In the genomic region with DNA sequence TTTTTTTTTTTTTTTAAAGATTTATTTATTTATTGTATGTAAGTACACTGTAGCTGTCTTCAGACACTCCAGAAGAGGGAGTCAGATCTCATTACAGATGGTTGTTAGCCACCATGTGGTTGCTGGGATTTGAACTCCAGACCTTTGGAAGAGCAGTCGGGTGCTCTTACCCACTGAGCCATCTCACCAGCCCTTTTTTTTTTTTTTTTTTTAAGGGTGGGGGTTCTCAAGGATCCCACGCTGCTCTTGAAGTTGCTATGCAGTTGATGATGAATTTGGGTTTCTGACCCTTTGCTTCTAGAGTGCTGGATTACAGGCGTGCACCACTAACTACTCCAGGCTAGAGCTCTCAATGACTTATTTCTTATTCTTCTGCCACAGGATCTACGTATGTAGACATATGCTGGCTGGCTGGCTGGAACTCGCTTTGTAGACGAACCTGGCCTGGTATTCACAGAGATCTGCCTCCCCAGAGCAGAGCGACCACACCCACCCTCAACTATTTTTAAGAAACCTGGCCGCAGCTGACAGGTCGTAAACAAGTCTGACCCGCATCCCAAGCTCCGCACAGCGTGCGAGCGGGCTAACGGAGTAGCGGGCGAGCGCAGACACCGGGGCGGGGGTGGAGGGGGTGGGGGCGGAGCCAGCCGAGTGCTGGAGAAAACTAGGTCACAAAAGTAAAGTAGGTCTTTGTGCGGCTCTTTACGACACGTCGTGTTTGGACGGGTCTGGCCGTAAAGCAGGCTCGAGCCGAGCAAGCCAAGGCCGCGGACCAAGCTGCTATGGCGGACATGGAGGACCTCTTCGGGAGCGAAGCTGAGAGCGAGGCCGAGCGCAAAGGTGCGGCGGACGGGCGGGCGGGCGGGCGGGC, we compare ENCODE assay signal across 8 mouse cellular contexts. TPM values are rescaled to one million over a fixed set of nuclear protein-coding genes. Genes with fewer than 3 reads are reported as not detected.
DNase-seq lines count a peak whose midpoint lies in the region; ATAC-seq lines count a peak whose summit lies in the region.

TSS of gene Leo1 (plus strand) at position 729 of the 871 bp plus-strand sequence.

- H3K27me3 ChIP-seq in forebrain, embryonic 10.5 days (ENCODE audit: poor library complexity, severe bottlenecking) = no peaks in the 10 kb centered on the region
- no peaks in the 10 kb centered on the region for H3K27me3 ChIP-seq in heart, embryonic 16.5 days (ENCODE audit: control insufficient read depth, insufficient read depth, low read length)
- no peaks in the 10 kb centered on the region; the same call in 1 of the 2 replicates for H3K27me3 ChIP-seq in liver, embryonic 15.5 days
- no peaks in the 10 kb centered on the region for H3K27me3 ChIP-seq in neural tube, embryonic 12.5 days (replicated peaks)

- H3K4me3 ChIP-seq in forebrain, embryonic 10.5 days = peak within 1 kb of the TSS; percentile 96
- peak within 1 kb of the TSS; percentile 81 for H3K4me3 ChIP-seq in heart, embryonic 16.5 days (ENCODE audit: low read length)
- peak within 1 kb of the TSS; percentile 84 for H3K4me3 ChIP-seq in liver, embryonic 15.5 days (replicated peaks)
- H3K4me3 ChIP-seq in neural tube, embryonic 12.5 days = peak within 1 kb of the TSS; percentile 70

- WGBS in forebrain, embryonic 10.5 days = under 1% methylated on average over 31 of the region's 45 CpGs
- WGBS in heart, embryonic 16.5 days = 1% methylated on average over 44 of the region's 45 CpGs
- under 1% methylated on average over 45 of the region's 45 CpGs for WGBS in liver, embryonic 15.5 days (ENCODE audit: insufficient replicate concordance)
- 2% methylated on average over 41 of the region's 45 CpGs for WGBS in neural tube, embryonic 12.5 days

- H3K27ac ChIP-seq in forebrain, embryonic 10.5 days = peak within 1 kb of the TSS; percentile 97
- peak within 1 kb of the TSS; percentile 89 for H3K27ac ChIP-seq in heart, embryonic 16.5 days (ENCODE audit: low read length)
- H3K27ac ChIP-seq in liver, embryonic 15.5 days (replicated peaks) = peak within 1 kb of the TSS; percentile 84
- H3K27ac ChIP-seq in neural tube, embryonic 12.5 days = peak within 1 kb of the TSS; percentile 53

- H3K4me1 ChIP-seq in forebrain, embryonic 10.5 days = peaks cover 29% of the 10 kb centered on the region
- H3K4me1 ChIP-seq in heart, embryonic 16.5 days (ENCODE audit: control insufficient read depth, insufficient read depth, low read length) = peaks cover 11% of the 10 kb centered on the region
- peaks cover 35% of the 10 kb centered on the region for H3K4me1 ChIP-seq in liver, embryonic 15.5 days (replicated peaks)
- H3K4me1 ChIP-seq in neural tube, embryonic 12.5 days = peaks cover 12% of the 10 kb centered on the region

- H3K4me2 ChIP-seq in heart, embryonic 16.5 days (ENCODE audit: low read depth, low read length) = peak within 1 kb of the TSS; percentile 75
- peak within 1 kb of the TSS; percentile 80 for H3K4me2 ChIP-seq in liver, embryonic 15.5 days
- peak within 1 kb of the TSS; percentile 91 for H3K4me2 ChIP-seq in neural tube, embryonic 12.5 days (replicated peaks)

- no peaks in the 10 kb centered on the region for H3K9me3 ChIP-seq in forebrain, embryonic 10.5 days
- H3K9me3 ChIP-seq in heart, embryonic 16.5 days (replicated peaks; ENCODE audit: control insufficient read depth, low read length) = no peaks in the 10 kb centered on the region
- H3K9me3 ChIP-seq in liver, embryonic 15.5 days (replicated peaks) = no peaks in the 10 kb centered on the region
- no peaks in the 10 kb centered on the region for H3K9me3 ChIP-seq in neural tube, embryonic 12.5 days

- peak within 1 kb of the TSS; percentile 87 for H3K9ac ChIP-seq in heart, embryonic 16.5 days (ENCODE audit: low read length)
- H3K9ac ChIP-seq in liver, embryonic 15.5 days = peak within 1 kb of the TSS; percentile 86
- H3K9ac ChIP-seq in neural tube, embryonic 12.5 days = peak within 1 kb of the TSS; percentile 83

- peak; percentile 74 for ATAC-seq in CD4-positive, CD25-positive, alpha-beta regulatory T cell, adult 4 months
- peak; percentile 88 for ATAC-seq in heart, embryonic 16.5 days (replicated peaks; ENCODE audit: extremely low read depth, insufficient read depth, low FRiP score)
- peak; percentile 88 for ATAC-seq in liver, embryonic 15.5 days (ENCODE audit: insufficient read depth)
- ATAC-seq in neural tube, embryonic 12.5 days (ENCODE audit: low FRiP score, low read depth) = peak; percentile 94

- peaks cover 19% of the 10 kb centered on the region for H3K36me3 ChIP-seq in forebrain, embryonic 10.5 days (replicated peaks)
- peaks cover 4% of the 10 kb centered on the region; the same call in 1 of the 2 replicates for H3K36me3 ChIP-seq in heart, embryonic 16.5 days (ENCODE audit: control insufficient read depth, insufficient read depth)
- H3K36me3 ChIP-seq in liver, embryonic 15.5 days (replicated peaks) = peaks cover 10% of the 10 kb centered on the region
- peaks cover 11% of the 10 kb centered on the region for H3K36me3 ChIP-seq in neural tube, embryonic 12.5 days

- DNase-seq in c-Kit-negative CD71-positive TER-119-positive erythroid progenitor cells, embryonic 14.5 days (ENCODE audit: low read depth, low spot score) = peak; percentile 79
- peak; percentile 90 for DNase-seq in forebrain, embryonic 10.5 days (ENCODE audit: extremely low spot score, low spot score)
- peak; percentile 90 to 95 for DNase-seq in kidney, postnatal 36 days
- peak; percentile 92 for DNase-seq in telencephalon, adult 2 months (ENCODE audit: low read depth, low spot score)

RNA-seq across cellular contexts. Expression of gene Leo1, which starts in this region (rescaled TPM):
- 10 to 100 TPM; 31.7 to 40.8 TPM for polyA plus RNA-seq in CD4-positive, CD25-positive, alpha-beta regulatory T cell, adult 4 months (2017; shearing (Covaris generic))
- polyA plus RNA-seq in forebrain, embryonic 10.5 days (2016; fragmentation: Nextera tagmentation; extraction: Ambion mirVana) = 56.8 and 59.6 TPM in 2 replicates
- 28.1 and 32.0 TPM in 2 replicates for polyA plus RNA-seq in heart, embryonic 16.5 days (2015; fragmentation: Nextera tagmentation; extraction: Ambion mirVana)
- polyA plus RNA-seq in liver, embryonic 15.5 days (2015; fragmentation: Nextera tagmentation; extraction: Ambion mirVana) = 12.7 and 13.1 TPM in 2 replicates
- 43.5 and 53.5 TPM in 2 replicates for polyA plus RNA-seq in neural tube, embryonic 12.5 days (2016; fragmentation: Nextera tagmentation; extraction: Ambion mirVana)

Comparison
In these comparisons a context has a peak if more than half of its experiments do, and no peak if none do; other contexts are left out.
1. Peak in every context shown above with its lines: DNase-seq, ATAC-seq, H3K4me3 ChIP-seq and H3K27ac ChIP-seq.